Mouse (Mus musculus): ENCODE results near the gene Eif5.
A peak's percentile ranks its signal among the peaks of the same experiment; 100 is the strongest.

GRCm38 (mm10) chr12:111497076-111497475 is 40.7 kb upstream of the Eif5 start:
- TF ChIP-seq POLR2A (IDR thresholded peaks at IDR 0.05; ENCODE audit: control insufficient read depth, low read depth, low read length) (no peak), CTCF (IDR thresholded peaks at IDR 0.05; ENCODE audit: control insufficient read depth, insufficient read depth, insufficient replicate concordance, low read depth, low read length) (peak; percentile 78; the same call in 1 of the 2 replicates)

Measured in testis, adult 2 months (tissue).